Mouse (Mus musculus): ENCODE measurements around the gene Ctc1. TPM values are rescaled to one million over a fixed set of nuclear protein-coding genes. Genes with fewer than 3 reads are reported as not detected.
A peak's percentile ranks its signal among the peaks of the same experiment; 100 is the strongest.

Ctc1 gene
- total RNA-seq, 2 experiments from 2014 or later, result 35.1 to 35.8 TPM

- no peak for DNase-seq (ENCODE audit: low spot score in 2 of 2)
- intact Hi-C loops (cut with DNase I), result no loop called here
Observed at GRCm38 (mm10) chr11:69038173-69038572, 22.5 kb downstream of the Ctc1 start.

DNA sequence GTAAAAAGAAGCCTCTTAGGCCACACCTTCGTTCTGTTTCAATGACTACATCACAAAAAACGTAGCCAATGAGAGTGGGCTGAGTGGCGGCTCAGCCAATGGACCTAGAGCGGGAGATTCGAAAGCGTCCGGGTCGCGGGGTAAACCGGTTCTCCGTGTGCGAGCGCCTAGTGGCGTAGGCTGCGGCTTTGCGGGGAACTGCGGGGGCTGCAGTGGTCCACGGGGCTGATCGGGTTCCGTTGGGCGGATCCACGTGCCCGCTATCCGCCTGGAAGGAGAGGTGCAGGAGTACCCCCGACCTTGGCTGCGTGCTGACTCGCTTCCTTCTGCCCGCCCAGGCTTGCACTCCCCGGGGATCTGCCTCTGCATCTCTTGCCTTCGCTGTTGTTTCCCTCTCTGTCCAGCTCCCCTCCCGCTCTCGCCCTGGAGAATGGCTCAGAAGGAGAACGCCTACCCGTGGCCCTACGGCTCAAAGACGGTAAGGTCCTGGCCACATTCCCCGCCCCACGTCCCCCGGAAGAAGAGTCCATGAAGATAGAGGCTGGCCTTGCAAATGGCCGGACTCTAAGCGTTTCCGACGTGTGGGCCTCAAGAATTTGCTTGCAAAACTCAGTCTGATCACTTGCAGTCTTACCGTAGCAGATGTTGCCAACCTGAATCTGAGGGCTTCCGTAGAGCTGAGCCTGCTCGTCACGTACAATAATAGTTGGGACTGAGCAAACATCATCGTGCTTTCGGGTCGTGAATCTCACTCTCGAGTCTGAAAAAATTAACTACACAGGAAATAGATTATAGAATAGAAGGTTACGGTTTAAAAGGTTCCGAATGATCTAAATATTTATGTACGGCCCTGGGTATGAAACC lies 30.1 kb downstream of the Ctc1 start, which contains the start of gene Aurkb:
Aurkb (plus strand) TSS at position 117 of the 864 bp plus-strand sequence.
- intact Hi-C loops (cut with DNase I), result no loop called here
- DNase-seq (ENCODE audit: low spot score in 2 of 2), result peak; percentile 66 to 78

DNA sequence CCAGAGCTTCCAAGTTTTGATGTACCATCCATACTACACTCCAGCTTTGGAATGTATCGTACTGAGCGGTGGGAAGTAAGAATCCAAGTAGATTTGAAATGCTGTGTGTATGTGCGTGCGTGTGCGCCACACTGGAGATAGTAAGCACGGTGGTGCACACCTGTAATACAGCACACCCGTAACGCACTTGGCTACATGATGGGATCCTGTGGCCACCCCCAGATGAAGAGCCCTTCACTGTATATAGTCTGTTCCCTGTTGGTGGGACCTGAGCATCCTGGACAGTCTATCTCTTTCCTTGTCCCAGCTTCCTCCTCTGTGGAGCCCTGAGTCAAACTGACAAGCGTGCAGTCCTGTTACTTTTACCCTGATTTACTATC lies 30.7 kb downstream of the Ctc1 start:
- intact Hi-C loops (cut with DNase I), result no loop called here
- DNase-seq (ENCODE audit: low spot score in 2 of 2), result no peak

- no peak for DNase-seq (ENCODE audit: low spot score in 2 of 2)
- intact Hi-C loops (cut with DNase I), result no loop called here
Observed at GRCm38 (mm10) chr11:69047592-69047991, 31.9 kb downstream of the Ctc1 start.

DNA sequence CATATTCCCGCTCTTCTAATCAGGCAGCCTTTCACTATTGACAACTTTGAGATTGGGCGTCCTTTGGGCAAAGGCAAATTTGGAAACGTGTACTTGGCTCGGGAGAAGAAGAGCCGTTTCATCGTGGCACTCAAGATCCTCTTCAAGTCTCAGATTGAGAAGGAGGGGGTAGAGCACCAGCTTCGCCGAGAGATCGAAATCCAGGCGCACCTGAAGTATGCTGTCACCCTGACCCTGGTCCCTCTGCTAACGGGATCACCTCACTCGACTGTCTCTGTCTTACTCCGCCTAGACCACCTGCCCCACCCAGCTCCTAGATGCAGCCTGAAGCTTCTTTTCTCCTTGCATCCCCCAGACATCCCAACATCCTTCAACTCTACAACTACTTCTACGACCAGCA lies 32.4 kb downstream of the Ctc1 start:
- DNase-seq (ENCODE audit: low spot score in 2 of 2), result no peak
- intact Hi-C loops (cut with DNase I), result no loop called here

- DNase-seq (ENCODE audit: low spot score in 2 of 2), result no peak
- intact Hi-C loops (cut with DNase I), result no loop called here
Observed at GRCm38 (mm10) chr11:69050748-69051147, 35.0 kb downstream of the Ctc1 start.

- DNase-seq (ENCODE audit: low spot score in 2 of 2), result no peak
- intact Hi-C loops (cut with DNase I), result no loop called here
Observed at GRCm38 (mm10) chr11:69051771-69052170, 36.1 kb downstream of the Ctc1 start.

DNA sequence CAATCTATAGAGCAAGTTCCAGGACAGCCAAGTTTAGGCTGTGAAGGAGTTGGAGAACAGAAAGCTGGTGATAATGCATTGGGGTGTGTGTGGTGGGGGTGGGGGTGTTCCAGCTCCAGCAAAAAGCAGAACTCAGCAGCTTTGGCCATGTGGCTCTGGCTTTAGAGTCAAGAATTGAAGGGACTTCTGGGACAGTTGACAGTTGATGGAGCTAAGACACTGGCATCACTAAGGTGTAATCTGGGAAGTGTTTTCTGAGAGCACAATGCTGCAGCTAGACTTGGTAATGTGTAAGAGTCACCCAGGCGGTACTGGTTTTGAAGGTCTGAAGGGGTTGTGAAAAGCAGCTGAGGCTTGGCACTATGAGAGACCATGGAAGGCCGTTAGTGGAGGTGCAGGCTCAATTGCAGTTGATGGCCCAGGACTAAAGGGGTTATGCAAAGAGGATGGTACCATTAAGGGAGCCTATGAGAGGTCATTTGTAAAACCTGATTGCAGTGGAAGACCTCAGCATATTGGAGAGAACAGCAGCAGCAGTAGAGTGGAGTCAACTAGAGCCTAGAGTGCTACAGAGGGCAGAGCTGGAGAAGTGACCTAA lies 37.2 kb downstream of the Ctc1 start:
- DNase-seq (ENCODE audit: low spot score in 2 of 2), result no peak
- intact Hi-C loops (cut with DNase I), result no loop called here

DNA sequence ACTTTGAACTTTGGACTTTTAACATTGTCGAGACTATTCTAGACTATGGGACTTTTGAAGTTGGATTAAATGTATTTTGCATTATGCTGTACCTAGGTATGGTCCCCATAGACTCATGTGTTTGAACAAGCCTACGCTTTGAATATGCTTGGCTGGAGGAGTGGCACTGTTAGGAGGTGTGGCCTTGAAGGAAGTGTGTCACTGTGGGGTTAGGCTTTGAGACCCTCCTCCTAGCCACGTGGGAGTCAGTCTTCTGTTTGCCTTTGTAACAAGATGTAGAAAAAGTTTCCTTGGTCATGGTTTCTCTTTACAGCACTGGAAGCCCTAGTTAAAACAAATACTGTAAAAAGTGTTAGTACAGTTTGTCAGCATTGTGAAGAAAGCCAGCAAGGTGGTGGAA lies 38.1 kb downstream of the Ctc1 start:
- no peak for DNase-seq (ENCODE audit: low spot score in 2 of 2)
- intact Hi-C loops (cut with DNase I), result no loop called here

GRCm38 (mm10) chr11:69058265-69058664 lies 42.6 kb downstream of the Ctc1 start:
- DNase-seq (ENCODE audit: low spot score in 2 of 2), result no peak
- intact Hi-C loops (cut with DNase I), result no loop called here

GRCm38 (mm10) chr11:69058729-69059356 lies 43.1 kb downstream of the Ctc1 start:
- no peak for DNase-seq (ENCODE audit: low spot score in 2 of 2)
- intact Hi-C loops (cut with DNase I), result no loop called here

- DNase-seq (ENCODE audit: low spot score in 2 of 2), result peak; percentile 96 to 99
- intact Hi-C loops (cut with DNase I), result no loop called here
Observed at GRCm38 (mm10) chr11:69059357-69059974, 43.8 kb downstream of the Ctc1 start, which contains the start of gene Borcs6. TSS of gene Borcs6 (plus strand) at chr11:69059717.

DNA sequence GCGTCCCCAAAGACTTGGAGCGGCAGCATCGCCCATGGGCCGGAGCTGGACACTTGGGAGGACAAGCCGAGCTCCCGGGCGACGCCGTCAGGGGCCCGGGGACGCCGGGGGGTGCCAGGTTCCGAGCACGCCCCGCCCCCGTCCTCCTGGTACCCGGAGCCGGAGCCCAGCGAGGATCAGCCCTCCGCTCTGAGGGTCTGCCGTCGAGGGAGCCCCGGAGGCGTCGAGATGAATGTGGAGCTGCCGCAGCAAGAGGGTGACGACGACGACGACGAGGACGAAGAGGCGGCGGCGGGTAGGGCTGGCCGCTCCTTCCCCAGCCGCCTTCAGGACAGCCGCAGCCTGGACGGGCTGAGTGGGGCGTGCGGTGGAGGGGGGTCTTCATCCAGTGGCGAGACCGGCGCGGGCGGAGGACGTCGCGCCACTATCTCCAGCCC lies 44.3 kb downstream of the Ctc1 start:
- DNase-seq (ENCODE audit: low spot score in 2 of 2), result no peak
- intact Hi-C loops (cut with DNase I), result loop anchor here (5.0 kb wide), 1 partner anchor 177 kb away; the partner anchor contains the start of gene Gucy2e

GRCm38 (mm10) chr11:69060448-69061254 lies 44.9 kb downstream of the Ctc1 start:
- peak in 1 of 2 experiments; percentile 21 for DNase-seq (ENCODE audit: low spot score in 2 of 2)
- intact Hi-C loops (cut with DNase I), result loop anchor here (5.0 kb wide), 1 partner anchor 177 kb away; the partner anchor contains the start of gene Gucy2e

DNA sequence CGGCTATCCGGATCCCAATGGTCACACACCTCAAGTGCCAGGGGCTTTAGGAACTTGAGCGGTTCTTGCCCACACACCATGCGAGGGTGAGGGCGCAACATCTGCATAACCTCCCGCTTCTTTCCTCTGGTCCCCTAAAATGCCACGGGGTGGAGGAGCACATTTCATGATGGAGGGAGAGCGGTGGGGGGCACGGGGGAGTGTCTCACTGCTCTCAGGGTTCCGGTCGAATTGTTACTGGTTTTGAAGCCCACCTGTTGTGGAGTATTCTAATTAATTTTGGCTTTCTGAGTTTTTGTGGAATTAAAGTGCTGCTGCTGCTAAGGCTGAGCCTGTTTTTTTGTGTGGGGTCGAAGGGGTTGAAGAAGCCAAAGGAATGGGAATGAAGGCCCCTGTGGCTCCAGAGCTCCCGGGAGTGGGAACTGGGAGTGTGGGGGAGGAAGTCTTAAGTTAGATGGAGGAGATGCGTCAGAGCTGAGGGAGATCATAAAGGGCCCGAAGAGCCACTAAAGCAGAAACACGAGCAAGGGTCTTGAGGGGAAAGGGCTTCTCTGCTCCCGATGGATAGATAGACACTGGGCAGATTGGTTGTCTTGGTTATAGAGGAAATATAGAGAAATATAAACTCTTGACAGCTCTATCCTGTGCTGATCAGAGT lies 45.7 kb downstream of the Ctc1 start:
- no peak for DNase-seq (ENCODE audit: low spot score in 2 of 2)
- intact Hi-C loops (cut with DNase I), result loop anchor here (5.0 kb wide), 1 partner anchor 176 kb away; the partner anchor contains the start of gene Gucy2e

- peak; percentile 81 to 86 for DNase-seq (ENCODE audit: low spot score in 2 of 2)
- intact Hi-C loops (cut with DNase I), result loop anchor here (5.0 kb wide), 1 partner anchor 175 kb away; the partner anchor contains the start of gene Gucy2e
Observed at GRCm38 (mm10) chr11:69062194-69062760, 46.6 kb downstream of the Ctc1 start.

GRCm38 (mm10) chr11:69062761-69063224 lies 47.1 kb downstream of the Ctc1 start:
- peak; percentile 97 to 98 for DNase-seq (ENCODE audit: low spot score in 2 of 2)
- intact Hi-C loops (cut with DNase I), result loop anchor here (1.0 to 5.0 kb wide), 3 partner anchors 21 to 175 kb away; partner anchors contain the start of genes 9130213A22Rik and Gucy2e

All from left cerebral cortex, postnatal 25 days (tissue).